Mouse (Mus musculus) lung, embryonic 16.5 days (tissue): ENCODE measurements at regions not wholly inside any gene's neighbourhood (a gene's known extent, or its start where the extent isn't known, plus 50 kb on each side); places are given as distances from the start of the nearest gene placed in this dataset.
A peak's percentile ranks its signal among the peaks of the same experiment; 100 is the strongest.
"Not testable (repeated sequence)": the region's sequence is repeated elsewhere in the genome, so short reads cannot be mapped to it uniquely, and the experiment has no call there.

Source experiments
- ATAC-seq: fragments of 200-750 bp; cut with Nextera tagmentation; 2 replicates; pipeline ENCODE4 v1.8.0; 2017; ENCODE audit warnings: low read depth, mild to moderate bottlenecking, moderate library complexity
- H3K27ac ChIP-seq: fragments of 300-500 bp; sonication (generic); 2 replicates; pipeline ENCODE4 v1.5.1; 2014; ENCODE audit warnings: mild to moderate bottlenecking, control low read depth, low read length
- H3K27me3 ChIP-seq: fragments of 300-500 bp; sonication (generic); 2 replicates; pipeline ENCODE4 v1.6.1; 2014; ENCODE audit warnings: low read depth, low read length, mixed read lengths; ENCODE audit not compliant: control insufficient read depth, insufficient read depth
- H3K36me3 ChIP-seq: fragments of 300-500 bp; sonication (generic); 2 replicates; pipeline ENCODE4 v1.6.1; 2014; ENCODE audit warnings: low read length; ENCODE audit not compliant: control insufficient read depth, insufficient read depth
- H3K4me1 ChIP-seq: fragments of 300-500 bp; sonication (generic); replicated peaks from 2 replicates; pipeline ENCODE4 v1.6.1; 2014; ENCODE audit warnings: low read length, mixed read lengths; ENCODE audit not compliant: control insufficient read depth, insufficient read depth
- H3K4me2 ChIP-seq: fragments of 300-500 bp; sonication (generic); 2 replicates; pipeline ENCODE4 v1.6.1; 2014; ENCODE audit warnings: low read depth, low read length, control low read depth
- H3K4me3 ChIP-seq: fragments of 300-500 bp; sonication (generic); 2 replicates; pipeline ENCODE4 v1.5.1; 2014; ENCODE audit warnings: mild to moderate bottlenecking, low read length, control low read depth
- H3K9ac ChIP-seq: fragments of 300-500 bp; sonication (generic); 2 replicates; pipeline ENCODE4 v1.6.1; 2014; ENCODE audit warnings: low read length, control low read depth
- H3K9me3 ChIP-seq: fragments of 300-500 bp; sonication (generic); 2 replicates; pipeline ENCODE4 v1.6.1; 2016; ENCODE audit warnings: low read length; ENCODE audit not compliant: control insufficient read depth
- WGBS: fragments of 180-500 bp; shearing (Covaris S2); extraction: QIAGEN DNeasy Blood & Tissue Kit; methylation state at CpG from one replicate; pipeline ENCODE4 v1.1.7; 2014; 5-methylcytosine and 5-hydroxymethylcytosine counted together

DNA sequence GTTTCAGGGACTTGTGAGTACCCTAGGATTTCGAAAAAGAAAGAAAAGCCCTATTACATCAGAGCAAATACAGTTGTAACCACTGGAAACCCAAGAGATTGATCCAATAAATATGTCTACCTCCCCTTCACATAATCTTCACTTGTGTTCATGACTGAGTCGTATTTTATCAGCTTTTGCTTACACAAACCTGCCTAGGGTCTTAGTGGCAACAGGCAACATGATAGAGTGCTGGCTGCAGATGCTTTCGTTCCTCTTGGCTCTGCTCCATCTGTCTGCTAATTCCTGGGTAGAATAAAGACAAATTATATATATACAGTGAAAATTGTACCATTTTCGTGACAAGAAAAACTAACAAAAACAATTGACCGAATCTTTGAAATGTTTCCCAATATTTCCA, 112.9 kb upstream of the Gap43 start:
- 42% methylated on average over 5 of the region's 5 CpGs for WGBS
- no peaks in the 10 kb centered on the region for H3K27me3 ChIP-seq

DNA sequence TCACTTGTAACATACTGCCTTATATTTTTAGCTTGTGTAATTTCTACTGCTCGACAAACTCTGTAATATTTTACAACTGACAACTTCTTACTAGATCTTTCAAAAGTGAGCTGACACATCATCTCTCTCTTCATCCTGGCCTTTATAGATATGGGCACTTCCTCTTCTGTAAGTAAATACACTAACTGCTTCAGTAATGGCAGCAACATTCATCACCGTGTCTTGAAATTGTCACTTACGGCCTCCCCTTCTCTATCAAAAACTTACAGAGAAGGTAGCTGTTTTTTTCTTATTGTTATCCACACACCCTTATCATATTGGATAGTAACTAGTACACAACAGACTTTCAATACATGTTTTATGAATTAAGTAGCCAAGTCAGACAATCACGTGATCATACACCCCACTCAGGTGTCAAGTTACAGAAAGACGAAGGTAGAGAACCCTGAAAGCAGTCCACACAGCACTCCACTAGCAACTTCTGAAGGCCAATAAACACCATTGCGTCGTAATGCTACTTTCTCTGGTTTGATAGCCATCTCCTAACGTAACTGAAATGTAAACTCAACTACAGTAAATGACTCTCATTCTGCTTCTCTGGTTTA, 109.5 kb upstream of the Gap43 start:
- 73% methylated on average over 8 of the region's 8 CpGs for WGBS
- Histone ChIP-seq H3K4me2 (no peak overlapping the region), H3K36me3 (no peaks in the 10 kb centered on the region), H3K9ac (no peak overlapping the region), H3K27me3 (no peaks in the 10 kb centered on the region), H3K4me1 (no peaks in the 10 kb centered on the region), H3K9me3 (no peaks in the 10 kb centered on the region), H3K4me3 (no peak overlapping the region), H3K27ac (no peak overlapping the region)
- no peak for ATAC-seq

More for the DNA sequence above, 112.9 kb upstream of the Gap43 start:
- H3K36me3 ChIP-seq, result no peaks in the 10 kb centered on the region
- no peak for ATAC-seq
- no peak overlapping the region for H3K4me2 ChIP-seq
- H3K4me3 ChIP-seq, result no peak overlapping the region
- H3K27ac ChIP-seq, result no peak overlapping the region
- H3K9ac ChIP-seq, result no peak overlapping the region
- H3K9me3 ChIP-seq, result no peaks in the 10 kb centered on the region
- H3K4me1 ChIP-seq, result no peaks in the 10 kb centered on the region

DNA sequence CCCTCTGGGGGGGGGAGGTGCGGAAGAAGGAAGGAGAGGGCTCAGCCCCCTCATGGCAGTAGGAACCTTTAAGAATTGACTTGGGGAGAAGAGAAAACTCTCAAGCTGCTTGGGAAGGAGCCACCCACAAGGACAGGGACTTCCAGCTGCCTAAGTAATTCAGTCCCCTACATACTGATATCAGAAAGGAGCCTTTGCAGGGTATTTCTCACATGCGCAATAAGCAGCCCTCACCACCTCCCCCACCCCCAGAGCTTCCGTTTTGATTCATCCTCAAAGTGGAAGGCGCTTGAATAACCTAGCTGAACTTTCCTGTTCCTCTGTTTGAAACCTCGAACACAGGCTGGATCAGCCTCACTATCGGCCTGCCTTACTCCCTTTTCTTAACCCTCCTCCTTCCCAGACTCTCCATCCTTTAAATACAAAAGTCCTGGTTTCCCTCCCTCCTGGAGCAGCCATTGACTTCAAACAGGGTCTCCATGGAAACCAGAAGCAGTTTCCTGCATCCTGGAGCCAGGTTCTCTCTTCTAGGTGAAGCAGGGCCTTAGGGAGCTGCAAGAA, 104.5 kb upstream of the Gap43 start:
- H3K36me3 ChIP-seq, result no peaks in the 10 kb centered on the region
- no peaks in the 10 kb centered on the region for H3K4me1 ChIP-seq
- no peaks in the 10 kb centered on the region for H3K27me3 ChIP-seq
- H3K4me3 ChIP-seq, result no peak overlapping the region
- H3K9me3 ChIP-seq, result no peaks in the 10 kb centered on the region
- H3K4me2 ChIP-seq, result peak overlapping the region; percentile 21; the same call in 1 of the 2 replicates
- no peak for ATAC-seq
- WGBS, result 26% methylated on average over 6 of the region's 6 CpGs
- H3K27ac ChIP-seq, result no peak overlapping the region
- no peak overlapping the region for H3K9ac ChIP-seq

DNA sequence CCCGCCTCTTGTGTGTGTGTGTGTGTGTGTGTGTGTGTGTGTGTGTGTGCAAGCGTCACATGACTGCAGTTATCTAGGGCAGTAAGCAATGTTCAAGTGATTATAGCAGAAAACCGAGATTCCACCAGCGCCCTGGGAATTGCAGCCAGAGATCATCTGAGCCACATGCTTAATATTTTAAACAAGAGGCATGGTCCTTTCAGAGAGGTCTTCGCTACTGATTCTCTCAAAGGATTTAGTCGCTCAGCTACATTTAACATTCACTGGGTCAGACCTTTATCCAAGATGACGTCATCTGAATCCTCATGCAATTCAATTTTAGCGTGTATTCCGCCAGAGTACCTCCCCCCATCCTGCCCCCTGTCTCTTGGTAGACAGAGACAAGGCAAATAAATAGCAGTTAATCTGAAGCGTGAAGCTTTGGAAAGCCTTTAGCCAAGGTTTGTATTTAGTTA, 104.0 kb upstream of the Gap43 start:
- ATAC-seq, result no peak
- H3K4me3 ChIP-seq, result no peak overlapping the region

DNA sequence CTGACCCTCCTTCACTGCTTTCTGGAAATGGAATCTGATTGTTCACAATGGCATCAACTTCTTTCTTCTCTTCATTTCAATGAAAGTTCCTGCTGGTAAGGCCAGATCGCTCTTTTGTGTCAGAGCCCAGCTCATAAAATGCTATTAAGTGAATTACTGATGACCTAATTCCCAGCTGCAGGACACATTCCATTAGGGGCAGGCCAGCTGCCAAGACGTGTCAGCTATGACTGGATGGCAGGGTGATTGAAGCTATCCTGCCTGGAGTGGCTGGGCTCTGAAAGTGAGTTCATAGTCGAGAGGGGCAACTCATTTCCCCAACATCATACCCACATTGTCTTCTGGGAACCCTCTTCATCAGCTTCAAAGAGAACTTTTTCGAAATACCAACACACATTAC, 100.4 kb upstream of the Gap43 start:
- Histone ChIP-seq H3K27me3 (no peaks in the 10 kb centered on the region), H3K9me3 (no peaks in the 10 kb centered on the region), H3K4me2 (no peak overlapping the region), H3K9ac (no peak overlapping the region), H3K4me1 (no peaks in the 10 kb centered on the region), H3K27ac (no peak overlapping the region), H3K36me3 (no peaks in the 10 kb centered on the region), H3K4me3 (no peak overlapping the region)
- no peak for ATAC-seq
- WGBS, result 35% methylated on average over 4 of the region's 4 CpGs

More for the DNA sequence above, 104.0 kb upstream of the Gap43 start:
- no peak overlapping the region for H3K27ac ChIP-seq
- H3K9ac ChIP-seq, result no peak overlapping the region
- no peaks in the 10 kb centered on the region for H3K4me1 ChIP-seq
- WGBS, result 42% methylated on average over 10 of the region's 10 CpGs
- H3K9me3 ChIP-seq, result no peaks in the 10 kb centered on the region
- no peaks in the 10 kb centered on the region for H3K36me3 ChIP-seq
- H3K27me3 ChIP-seq, result no peaks in the 10 kb centered on the region
- peak overlapping the region; percentile 21; the same call in 1 of the 2 replicates for H3K4me2 ChIP-seq

DNA sequence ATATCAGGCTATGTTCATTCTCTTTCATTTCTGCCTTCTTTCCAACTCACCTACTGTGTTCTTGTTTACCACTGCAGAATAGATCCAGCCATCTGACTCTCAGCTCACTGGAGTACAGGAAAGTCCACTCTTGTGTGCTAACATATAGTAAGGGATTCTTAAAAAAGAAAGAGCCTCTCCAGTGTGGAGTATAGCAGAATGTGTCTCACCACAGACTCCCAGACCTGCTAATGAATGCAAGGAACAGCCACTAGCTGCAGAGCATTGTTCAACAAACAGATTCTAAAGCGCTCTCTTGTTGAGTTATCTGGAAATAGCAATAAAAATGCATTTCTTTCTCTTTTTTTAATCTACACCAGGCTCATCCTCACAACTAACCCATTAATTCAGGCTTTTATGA, 91.1 kb upstream of the Gap43 start:
- H3K27ac ChIP-seq, result no peak overlapping the region
- no peaks in the 10 kb centered on the region for H3K4me1 ChIP-seq
- no peak for ATAC-seq
- no peak overlapping the region for H3K4me3 ChIP-seq
- no peak overlapping the region for H3K4me2 ChIP-seq
- H3K36me3 ChIP-seq, result no peaks in the 10 kb centered on the region
- 92% methylated on average over 1 of the region's 1 CpGs for WGBS
- no peak overlapping the region for H3K9ac ChIP-seq
- H3K27me3 ChIP-seq, result no peaks in the 10 kb centered on the region
- no peaks in the 10 kb centered on the region for H3K9me3 ChIP-seq

DNA sequence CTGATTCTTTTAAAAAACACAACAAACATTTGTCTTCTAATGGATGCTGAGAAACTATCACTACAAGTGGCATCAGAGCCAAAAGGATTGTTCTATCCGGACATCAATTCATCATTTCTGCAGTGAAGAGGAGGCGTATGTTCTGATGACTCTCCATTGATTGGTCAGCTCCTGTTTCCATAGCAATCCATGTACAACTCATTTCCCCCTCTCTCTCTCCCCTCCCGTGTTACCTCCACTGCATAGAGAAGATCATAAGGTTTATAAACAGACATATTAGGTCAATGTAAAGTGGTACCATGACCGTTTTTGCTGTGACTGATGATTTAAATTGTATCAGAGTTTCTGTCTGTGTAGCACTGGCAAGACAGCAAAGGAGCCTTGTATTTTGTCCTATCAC, 76.2 kb upstream of the Gap43 start:
- Histone ChIP-seq H3K9ac (no peak overlapping the region), H3K4me1 (no peaks in the 10 kb centered on the region), H3K9me3 (no peaks in the 10 kb centered on the region), H3K36me3 (no peaks in the 10 kb centered on the region), H3K27ac (no peak overlapping the region), H3K27me3 (no peaks in the 10 kb centered on the region), H3K4me2 (no peak overlapping the region), H3K4me3 (no peak overlapping the region)
- 62% methylated on average over 4 of the region's 4 CpGs for WGBS
- no peak for ATAC-seq

DNA sequence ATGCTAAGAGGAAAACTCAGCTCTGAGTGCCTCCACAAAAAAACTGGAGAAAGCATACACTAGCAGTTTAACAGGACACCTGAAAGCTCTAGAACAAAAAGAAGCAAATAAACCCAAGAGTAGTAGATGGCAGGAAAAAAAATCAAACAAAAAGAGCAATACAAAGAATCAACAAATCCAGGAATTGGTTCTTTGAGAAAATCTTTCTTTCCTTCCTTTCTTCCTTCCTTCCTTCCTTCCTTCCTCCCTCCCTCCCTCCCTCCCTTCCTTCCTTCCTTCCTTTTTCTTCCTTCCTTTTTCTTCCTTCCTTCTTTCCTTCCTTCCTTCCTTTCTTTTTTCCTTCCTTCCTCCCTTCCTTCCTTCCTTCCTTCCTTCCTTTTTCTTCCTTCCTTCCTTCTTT, 71.6 kb upstream of the Gap43 start:
- H3K9ac ChIP-seq, H3K4me2 ChIP-seq, H3K9me3 ChIP-seq, ATAC-seq, H3K27ac ChIP-seq, H3K27me3 ChIP-seq, H3K4me3 ChIP-seq, H3K36me3 ChIP-seq, H3K4me1 ChIP-seq: not testable (repeated sequence)

DNA sequence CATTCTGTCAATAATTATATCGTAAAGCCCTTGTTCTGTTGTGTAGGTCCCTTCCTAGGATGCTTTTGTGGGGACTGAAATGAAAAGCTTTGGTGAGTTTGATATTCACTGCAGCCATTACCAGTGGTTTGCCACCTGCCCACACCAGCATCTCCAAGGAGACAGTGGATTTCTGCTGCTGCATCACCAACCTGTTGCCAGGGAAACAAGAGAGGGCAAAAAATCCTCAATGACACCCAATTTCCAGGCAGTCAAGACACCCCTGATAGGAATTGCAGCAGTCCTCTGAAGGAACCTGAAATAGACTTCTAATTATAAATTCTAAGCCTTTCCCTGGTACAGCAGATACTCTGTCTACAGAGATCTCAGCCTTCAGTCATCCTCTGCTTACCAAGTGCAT, 56.1 kb upstream of the Gap43 start:
- no peak overlapping the region for H3K27ac ChIP-seq
- H3K27me3 ChIP-seq, result no peaks in the 10 kb centered on the region
- no peak overlapping the region for H3K4me2 ChIP-seq
- H3K9me3 ChIP-seq, result no peaks in the 10 kb centered on the region
- WGBS, result 78% methylated on average over 1 of the region's 1 CpGs
- no peak for ATAC-seq
- no peak overlapping the region for H3K4me3 ChIP-seq
- H3K9ac ChIP-seq, result no peak overlapping the region
- H3K4me1 ChIP-seq, result no peaks in the 10 kb centered on the region
- no peaks in the 10 kb centered on the region for H3K36me3 ChIP-seq
